Mouse (Mus musculus): ENCODE data around the gene Dhx8.

DNA sequence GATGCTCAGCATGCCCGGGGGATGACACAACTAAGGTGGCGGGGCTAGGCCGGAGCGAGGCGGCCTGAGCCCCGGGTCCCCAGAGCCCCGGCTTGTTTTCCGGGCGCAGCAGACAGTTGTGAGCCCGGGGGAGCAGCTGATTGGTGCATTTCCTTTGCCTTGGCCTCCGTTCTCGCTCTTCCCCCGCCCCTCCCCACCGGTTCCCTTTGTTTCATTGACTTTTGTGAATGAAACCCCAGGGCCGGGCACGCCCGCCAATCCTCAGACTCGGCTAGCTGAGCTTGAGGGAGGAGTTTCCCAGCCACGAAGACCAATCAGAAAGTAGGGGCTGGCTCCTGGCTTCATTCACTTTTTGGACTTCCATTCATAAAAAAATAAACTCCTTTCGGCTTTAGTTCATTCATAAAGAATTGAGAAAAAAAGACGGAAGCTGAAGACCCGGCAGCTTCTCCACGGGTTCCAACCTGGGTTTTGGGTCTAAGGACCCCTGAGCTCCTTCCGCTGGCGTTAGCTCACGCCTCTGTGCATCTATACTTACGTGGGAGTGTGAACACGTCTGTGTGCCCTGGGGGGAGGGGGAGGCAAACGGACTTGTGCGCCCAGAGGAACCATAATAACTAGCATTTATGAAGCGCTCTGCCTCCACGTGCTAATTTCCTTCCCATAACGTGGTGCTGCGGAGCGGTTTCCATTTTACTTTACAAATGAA, 52.6 kb downstream of the Dhx8 start, which contains the start of gene Etv4:
- TF ChIP-seq CTCF (IDR thresholded peaks at IDR 0.05; ENCODE audit: extremely low read depth, insufficient read depth, low read length): no peak
- no peak; the same call in 1 of the 2 replicates for TF ChIP-seq POLR2A (IDR thresholded peaks at IDR 0.05; ENCODE audit: extremely low read depth, insufficient read depth, low read length)

Data from cortical plate, adult 2 months (tissue).